Mouse (Mus musculus) urinary bladder, adult 2 months (tissue): ENCODE measurements around the gene Hist2h3c2. TPM values are rescaled to one million over a fixed set of nuclear protein-coding genes. Genes with fewer than 3 reads are reported as not detected.
"Not testable (repeated sequence)": the region's sequence is repeated elsewhere in the genome, so short reads cannot be mapped to it uniquely, and the experiment has no call there.

Experiments
- DNase-seq: peaks from one replicate; pipeline ENCODE4 v3.0.0; 2022; ENCODE audit warnings: low spot score
- polyA plus RNA-seq: library from polyadenylated mRNA; depleted of rRNA; stranded (reverse); fragments of >200 nt; gene quantifications from 2 replicates; pipeline ENCODE4 v1.2.3, GENCODE M21; 2012

The Hist2h3c2 gene
- polyA plus RNA-seq, 1 experiment: 8.6 TPM

DNA sequence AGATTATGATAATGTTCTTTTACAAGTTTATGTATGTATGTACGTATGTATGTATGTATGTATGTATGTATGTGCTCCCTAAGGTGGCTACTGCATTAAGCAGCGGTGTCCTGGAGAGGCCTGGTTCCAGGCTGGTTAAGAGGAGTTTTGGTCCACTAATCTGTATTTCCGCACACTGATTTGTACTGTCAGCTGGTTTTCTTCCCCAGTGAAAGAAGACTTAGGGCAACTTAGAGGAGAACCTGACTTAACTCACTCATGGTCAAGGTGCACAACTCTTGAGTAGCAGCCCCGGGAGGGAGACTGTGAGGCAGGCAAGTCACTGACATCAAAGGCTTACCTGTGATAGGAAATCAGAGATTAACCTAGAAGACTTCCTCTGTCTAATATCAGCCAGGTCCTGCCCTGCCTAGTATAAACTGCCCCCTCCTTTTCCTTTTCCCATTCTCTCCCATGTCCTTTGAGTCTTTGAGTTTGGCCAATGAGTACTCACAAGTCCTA is 2.0 kb downstream of the Hist2h3c2 start:
- no peak for DNase-seq

DNA sequence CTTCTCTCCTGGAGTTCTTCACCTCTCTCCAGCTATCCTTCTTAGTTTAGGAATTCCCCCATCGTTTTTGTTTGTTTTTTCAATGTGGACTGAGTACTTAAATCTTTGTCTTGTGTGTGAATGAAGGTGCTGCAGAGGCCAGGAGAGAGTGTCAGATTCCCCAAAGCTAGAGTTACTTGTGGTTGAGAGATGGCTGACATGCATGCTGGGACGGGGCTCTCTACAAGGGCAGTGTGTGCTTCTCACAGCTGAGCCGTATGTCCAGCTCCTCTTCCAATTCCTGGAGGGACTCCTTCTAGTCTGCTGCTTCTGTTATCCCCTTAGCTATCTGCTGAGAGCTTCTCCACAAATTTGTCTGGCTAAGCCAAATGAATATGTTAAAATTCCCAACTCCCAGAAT is 3.1 kb downstream of the Hist2h3c2 start:
- DNase-seq: no peak

- DNase-seq: no peak
These were observed 4.0 kb downstream of the Hist2h3c2 start for GRCm38 (mm10) chr3:96234914-96235313.

DNA sequence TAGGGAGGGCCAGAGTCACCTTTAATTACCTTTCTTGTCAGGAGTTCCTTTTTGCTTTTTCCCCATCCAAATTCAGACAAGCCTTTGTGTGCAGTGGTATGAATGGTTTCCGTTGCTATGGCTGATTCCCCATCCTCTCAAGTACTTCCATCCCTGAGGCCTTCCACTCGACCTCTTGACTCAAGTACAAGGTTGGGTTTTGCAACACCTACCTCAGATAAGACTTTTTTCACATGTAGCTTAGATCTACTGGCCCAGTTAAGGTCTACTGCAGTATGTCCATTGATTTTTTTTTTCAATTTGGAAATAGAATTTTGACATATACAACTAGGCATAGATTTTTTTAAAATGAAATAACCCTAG is 7.2 kb downstream of the Hist2h3c2 start:
- DNase-seq: no peak

DNA sequence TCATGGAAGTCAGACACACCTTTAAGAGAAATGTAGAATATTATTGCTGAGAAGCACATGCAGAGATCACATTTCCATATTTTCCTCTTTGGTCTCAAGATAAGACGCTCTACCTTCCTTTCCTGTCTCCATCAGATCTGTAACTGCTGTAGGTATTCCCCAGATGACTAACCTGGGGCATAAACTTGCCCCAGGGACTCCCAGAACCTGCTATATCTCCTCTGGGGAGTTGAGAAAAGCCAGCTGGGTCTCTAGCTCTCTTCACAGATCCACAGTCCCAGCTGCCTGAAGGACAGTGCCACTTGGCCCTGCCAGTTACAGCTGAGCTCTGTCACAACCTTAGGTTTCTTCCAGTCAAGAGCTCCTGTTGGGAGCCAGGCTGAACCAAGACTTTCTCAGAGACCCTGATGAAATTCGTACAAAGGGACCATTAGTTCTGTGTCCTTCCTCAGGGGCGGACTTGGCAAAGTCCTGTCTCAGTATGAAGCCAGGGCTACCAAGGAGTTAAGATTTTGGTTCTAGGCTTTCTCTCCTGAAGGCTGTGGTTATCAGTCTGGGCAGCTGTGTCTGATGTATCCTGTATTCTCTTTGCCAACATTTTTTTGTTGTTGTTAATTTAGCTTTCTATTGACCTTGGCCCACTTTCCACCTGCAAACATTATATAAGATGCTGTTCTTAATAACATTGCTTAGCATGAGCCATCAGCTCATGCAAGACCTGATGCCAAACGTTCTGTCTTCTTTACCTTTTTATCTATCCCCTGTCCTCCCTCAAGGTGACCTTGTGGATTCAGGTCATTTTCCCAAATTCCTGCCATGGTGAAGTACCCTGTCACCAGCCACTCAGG is 7.8 kb downstream of the Hist2h3c2 start:
- DNase-seq: no peak

DNA sequence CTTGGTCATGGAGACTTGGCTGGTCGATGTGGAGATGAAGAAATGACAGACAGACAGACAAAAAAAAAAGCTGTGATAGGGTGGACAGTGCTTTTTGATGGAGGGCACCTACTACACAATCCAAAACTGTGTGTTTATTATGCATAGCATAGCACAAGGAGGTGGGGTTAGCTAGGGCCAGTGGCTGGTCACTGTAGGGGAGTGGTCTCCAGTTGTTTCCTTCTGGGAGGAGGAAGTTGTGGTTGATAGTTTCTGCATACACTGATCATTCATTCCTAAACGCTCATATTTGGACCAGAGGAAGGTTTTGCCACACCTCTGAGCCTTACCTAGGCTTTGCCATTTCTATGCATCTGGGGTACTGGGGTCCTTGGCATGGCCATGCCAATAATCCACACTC is 8.5 kb downstream of the Hist2h3c2 start:
- DNase-seq: no peak

- no peak for DNase-seq
These were observed 10.1 kb downstream of the Hist2h3c2 start for GRCm38 (mm10) chr3:96228828-96229227.

GRCm38 (mm10) chr3:96226695-96227648 is 12.0 kb downstream of the Hist2h3c2 start:
- DNase-seq: no peak

GRCm38 (mm10) chr3:96225421-96225820 is 13.5 kb downstream of the Hist2h3c2 start:
- no peak for DNase-seq

DNA sequence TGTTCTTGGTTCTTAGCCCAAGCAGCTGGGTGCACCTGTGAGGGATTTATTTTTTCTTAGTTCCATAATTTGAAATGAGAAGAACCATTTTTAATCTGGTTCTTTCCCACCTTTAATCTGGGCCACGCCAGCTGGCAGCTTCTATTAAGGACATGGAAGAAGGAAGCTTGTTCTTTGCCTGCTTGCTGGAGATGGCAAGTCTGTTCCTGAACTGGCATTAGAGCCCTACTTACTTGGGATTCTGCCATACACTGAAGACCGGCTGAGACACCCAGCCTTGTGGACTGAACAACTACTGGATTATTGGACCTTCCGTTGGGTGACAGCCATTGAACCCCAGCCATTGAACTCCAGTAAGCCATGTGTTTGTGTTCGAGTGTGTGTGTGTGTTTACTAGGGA is 16.2 kb downstream of the Hist2h3c2 start:
- DNase-seq: no peak

DNA sequence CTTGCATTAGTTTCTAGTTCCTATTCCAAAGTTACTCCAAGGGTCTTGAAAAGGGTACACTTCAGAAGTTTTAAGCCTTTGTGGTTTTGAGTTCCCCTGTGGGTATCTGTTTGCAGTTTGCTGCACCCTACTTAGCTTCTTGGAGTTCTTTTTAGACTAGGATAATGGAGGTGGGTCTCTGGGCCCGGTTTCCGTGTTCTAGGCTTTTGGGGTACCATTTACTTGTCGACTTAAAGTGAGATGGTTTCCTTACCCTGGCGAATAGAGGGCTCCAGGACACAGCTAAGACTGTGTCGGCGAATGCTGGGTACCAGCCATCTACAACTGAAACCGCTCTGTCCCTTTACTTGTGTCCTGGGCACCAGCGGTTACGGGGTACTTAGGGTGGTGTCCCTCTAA is 17.3 kb downstream of the Hist2h3c2 start:
- DNase-seq: no peak

DNA sequence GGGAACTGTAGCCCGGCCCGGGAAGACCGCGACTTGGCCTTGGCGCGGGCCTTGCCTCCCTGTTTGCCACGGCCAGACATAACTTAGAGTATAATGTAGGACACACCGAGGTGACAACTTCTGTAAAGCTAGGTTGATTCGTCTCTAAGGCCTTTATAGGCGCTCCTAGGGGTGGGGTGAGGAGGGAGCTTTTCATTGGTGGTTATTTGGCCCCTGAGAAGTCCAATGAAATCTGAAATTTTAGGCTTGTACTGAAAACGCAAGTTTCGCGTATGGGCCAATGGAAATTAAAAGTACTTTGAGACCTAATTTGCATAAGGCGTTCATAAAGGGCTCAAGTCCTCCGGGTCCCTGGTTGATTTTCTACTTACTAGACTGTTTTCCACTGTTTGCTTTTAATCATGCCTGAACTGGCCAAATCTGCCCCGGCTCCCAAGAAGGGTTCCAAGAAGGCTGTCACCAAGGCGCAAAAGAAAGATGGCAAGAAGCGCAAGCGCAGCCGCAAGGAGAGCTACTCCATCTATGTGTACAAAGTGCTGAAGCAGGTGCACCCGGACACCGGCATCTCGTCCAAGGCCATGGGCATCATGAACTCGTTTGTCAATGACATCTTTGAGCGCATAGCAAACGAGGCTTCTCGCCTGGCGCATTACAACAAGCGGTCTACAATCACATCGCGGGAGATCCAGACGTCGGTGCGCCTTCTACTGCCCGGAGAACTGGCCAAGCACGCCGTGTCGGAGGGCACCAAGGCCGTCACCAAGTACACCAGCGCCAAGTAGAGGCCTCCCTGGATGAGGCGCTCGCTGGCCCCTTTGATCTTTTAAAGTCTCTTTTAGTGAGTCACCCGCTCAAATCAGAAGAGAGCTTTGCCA is 17.9 kb downstream of the Hist2h3c2 start, which contains the start of the genes Hist2h2ac and Hist2h2be:
Gene Hist2h2ac, minus strand, starts transcription at position 116 of the 875 bp plus-strand sequence.
Gene Hist2h2be, plus strand, starts transcription at position 355 of the 875 bp plus-strand sequence.
- peak; percentile 72 for DNase-seq

GRCm38 (mm10) chr3:96220131-96220764 is 18.7 kb downstream of the Hist2h3c2 start:
- DNase-seq: peak; percentile 67

DNA sequence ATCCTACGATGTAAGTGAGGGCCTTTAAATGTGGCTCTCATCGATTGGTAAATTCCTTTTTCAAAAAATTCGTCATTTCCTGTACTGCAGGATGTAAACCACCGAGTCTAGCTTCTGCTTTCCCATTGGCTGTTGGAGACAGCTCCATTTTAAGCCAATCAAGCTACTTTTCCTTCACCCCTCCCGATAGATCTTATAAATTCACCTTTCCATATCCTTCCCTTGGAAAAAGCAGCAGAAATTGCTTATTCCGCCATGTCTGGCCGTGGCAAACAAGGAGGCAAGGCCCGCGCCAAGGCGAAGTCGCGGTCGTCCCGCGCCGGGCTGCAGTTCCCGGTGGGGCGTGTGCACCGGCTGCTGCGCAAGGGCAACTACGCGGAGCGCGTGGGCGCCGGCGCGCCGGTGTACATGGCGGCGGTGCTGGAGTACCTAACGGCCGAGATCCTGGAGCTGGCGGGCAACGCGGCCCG is 19.2 kb downstream of the Hist2h3c2 start, which contains the start of the genes Bola1 and Hist2h2ab:
Gene Bola1, minus strand, starts transcription at position 49 of the 470 bp plus-strand sequence.
Gene Hist2h2ab, plus strand, starts transcription at position 205 of the 470 bp plus-strand sequence.
- DNase-seq: peak; percentile 84

- DNase-seq: no peak
These were observed 19.7 kb downstream of the Hist2h3c2 start for GRCm38 (mm10) chr3:96219191-96219641.

DNA sequence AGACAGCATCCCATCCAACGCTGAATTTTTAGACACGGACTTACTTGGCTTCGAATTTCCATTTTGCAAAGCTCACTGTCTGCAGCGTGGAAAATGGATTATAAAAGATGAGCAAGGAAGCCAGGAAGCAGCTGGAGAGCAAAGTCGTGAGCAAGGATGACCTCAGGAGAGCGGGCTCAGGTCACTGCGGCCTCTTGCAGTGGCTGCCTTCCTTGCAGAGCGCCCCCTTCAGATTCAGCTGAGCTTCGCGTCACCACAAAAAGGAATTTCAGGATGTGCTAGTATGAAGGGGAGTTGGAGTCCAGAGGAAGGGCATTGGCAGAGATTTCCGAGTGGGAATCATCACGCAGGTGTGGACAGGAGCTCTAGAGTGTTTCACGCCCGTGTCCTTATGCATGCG is 29.7 kb downstream of the Hist2h3c2 start:
- DNase-seq: no peak

DNA sequence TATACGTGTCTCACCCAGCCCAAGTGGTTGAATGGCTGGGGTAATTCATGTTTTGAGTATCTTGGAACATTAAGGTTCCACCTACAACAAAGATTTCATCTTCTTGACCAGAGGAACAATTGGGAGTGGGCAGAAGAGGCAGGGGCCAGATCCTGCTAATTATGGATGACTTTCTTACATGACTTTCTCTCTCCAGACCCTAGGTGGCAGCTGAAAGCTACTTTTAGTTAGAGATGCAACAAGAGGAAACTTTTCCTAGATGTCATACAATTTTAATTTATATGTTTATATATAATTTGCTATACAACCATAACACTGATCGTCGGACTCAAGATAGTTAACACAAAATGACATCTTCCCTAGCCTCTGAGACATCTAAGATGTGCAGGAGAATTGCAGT is 31.1 kb downstream of the Hist2h3c2 start:
- no peak for DNase-seq

DNA sequence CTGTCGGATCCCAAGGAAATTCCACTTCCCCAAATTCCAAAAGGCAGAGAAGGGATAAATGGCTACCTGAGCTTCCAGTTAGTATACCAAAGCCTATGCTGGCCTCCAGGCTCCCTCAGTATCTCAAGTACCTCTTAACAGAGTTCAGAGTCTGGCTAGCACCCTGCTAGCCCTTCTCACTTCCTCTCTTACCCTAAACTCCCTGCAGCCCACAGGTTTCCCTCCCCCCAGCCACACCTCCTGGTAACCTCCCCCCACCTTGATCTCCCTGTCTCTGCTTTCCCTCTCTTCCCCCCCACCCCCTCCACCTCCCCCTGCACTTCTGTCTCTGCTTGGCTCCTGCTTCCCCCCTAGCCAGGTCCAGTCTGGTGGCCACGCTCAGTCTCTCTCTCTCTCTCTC is 39.2 kb downstream of the Hist2h3c2 start:
- no peak for DNase-seq

- not testable (repeated sequence) for DNase-seq
These were observed 40.2 kb downstream of the Hist2h3c2 start for GRCm38 (mm10) chr3:96198601-96199251.

- no peak for DNase-seq
These were observed 40.7 kb downstream of the Hist2h3c2 start for GRCm38 (mm10) chr3:96198181-96198580.
